Mouse (Mus musculus): Measurements from ENCODE around the gene Adprh. TPM values are rescaled to one million over a fixed set of nuclear protein-coding genes. Genes with fewer than 3 reads are reported as not detected.

Adprh gene
- polyA plus RNA-seq, 1 experiment from 2014 or later: 147 TPM

GRCm38 (mm10) chr16:38439190-38439589 lies 13.3 kb downstream of the Adprh start:
- Histone ChIP-seq H3K4me1 (replicated peaks) (no peaks in the 10 kb centered on the region), H3K9ac (replicated peaks) (no peak overlapping the region), H3K9me3 (no peaks in the 10 kb centered on the region), H3K4me2 (no peak overlapping the region), H3K27me3 (no peaks in the 10 kb centered on the region), H3K27ac (no peak overlapping the region), H3K4me3 (replicated peaks) (no peak overlapping the region), H3K36me3 (peaks cover 18% of the 10 kb centered on the region)
- WGBS: 91% methylated on average over 1 of the region's 1 CpGs
- no peak for ATAC-seq (ENCODE audit: insufficient number of reproducible peaks, insufficient read depth, low FRiP score, low TSS enrichment, low read depth)

- no peak for ATAC-seq (ENCODE audit: insufficient number of reproducible peaks, insufficient read depth, low FRiP score, low TSS enrichment, low read depth)
- H3K4me3 ChIP-seq (replicated peaks): no peak overlapping the region
- no peak overlapping the region for H3K4me2 ChIP-seq
- H3K27ac ChIP-seq: no peak overlapping the region
- H3K36me3 ChIP-seq: no peaks in the 10 kb centered on the region
- H3K4me1 ChIP-seq (replicated peaks): 0 out of 2 replicates have a peak, but pooled peaks cover 3% of the 10 kb centered on the region
- H3K9ac ChIP-seq (replicated peaks): no peak overlapping the region
- no peaks in the 10 kb centered on the region for H3K9me3 ChIP-seq
- H3K27me3 ChIP-seq: no peaks in the 10 kb centered on the region
- 89% methylated on average over 4 of the region's 4 CpGs for WGBS
These were observed 18.2 kb downstream of the Adprh start for GRCm38 (mm10) chr16:38434295-38434795.

- WGBS: 85% methylated on average over 8 of the region's 8 CpGs
- no peaks in the 10 kb centered on the region for H3K27me3 ChIP-seq
- 0 out of 2 replicates have a peak, but pooled peaks cover 3% of the 10 kb centered on the region for H3K4me1 ChIP-seq (replicated peaks)
- H3K36me3 ChIP-seq: no peaks in the 10 kb centered on the region
- no peak overlapping the region for H3K4me2 ChIP-seq
- no peak for ATAC-seq (ENCODE audit: insufficient number of reproducible peaks, insufficient read depth, low FRiP score, low TSS enrichment, low read depth)
- H3K4me3 ChIP-seq (replicated peaks): no peak overlapping the region
- no peak overlapping the region for H3K9ac ChIP-seq (replicated peaks)
- H3K27ac ChIP-seq: no peak overlapping the region
- H3K9me3 ChIP-seq: no peaks in the 10 kb centered on the region
These were observed 19.0 kb downstream of the Adprh start for GRCm38 (mm10) chr16:38433514-38433913.

- ATAC-seq (ENCODE audit: insufficient number of reproducible peaks, insufficient read depth, low FRiP score, low TSS enrichment, low read depth): no peak
- Histone ChIP-seq H3K36me3 (no peaks in the 10 kb centered on the region), H3K4me3 (replicated peaks) (no peak within 1 kb of the TSS), H3K4me1 (replicated peaks) (0 out of 2 replicates have a peak, but pooled peaks cover 3% of the 10 kb centered on the region), H3K4me2 (no peak within 1 kb of the TSS), H3K9me3 (no peaks in the 10 kb centered on the region), H3K27ac (no peak within 1 kb of the TSS), H3K27me3 (no peaks in the 10 kb centered on the region), H3K9ac (replicated peaks) (no peak within 1 kb of the TSS)
- WGBS: 74% methylated on average over 11 of the region's 11 CpGs
These were observed 19.7 kb downstream of the Adprh start, which contains the start of gene Pla1a for GRCm38 (mm10) chr16:38432498-38433425. Gene Pla1a (minus strand): TSS chr16:38433145.

- ATAC-seq (ENCODE audit: insufficient number of reproducible peaks, insufficient read depth, low FRiP score, low TSS enrichment, low read depth): no peak
- Histone ChIP-seq H3K4me2 (no peak overlapping the region), H3K27ac (no peak overlapping the region), H3K27me3 (no peaks in the 10 kb centered on the region), H3K4me3 (replicated peaks) (no peak overlapping the region), H3K36me3 (no peaks in the 10 kb centered on the region), H3K4me1 (replicated peaks) (0 out of 2 replicates have a peak, but pooled peaks cover 3% of the 10 kb centered on the region), H3K9ac (replicated peaks) (no peak overlapping the region), H3K9me3 (no peaks in the 10 kb centered on the region)
- 74% methylated on average over 13 of the region's 13 CpGs for WGBS
These were observed 20.9 kb downstream of the Adprh start for GRCm38 (mm10) chr16:38431446-38432185.

GRCm38 (mm10) chr16:38425799-38426198 lies 26.7 kb downstream of the Adprh start:
- H3K36me3 ChIP-seq: no peaks in the 10 kb centered on the region
- no peak overlapping the region for H3K9ac ChIP-seq (replicated peaks)
- H3K27ac ChIP-seq: no peak overlapping the region
- ATAC-seq (ENCODE audit: insufficient number of reproducible peaks, insufficient read depth, low FRiP score, low TSS enrichment, low read depth): no peak
- no peak overlapping the region for H3K4me3 ChIP-seq (replicated peaks)
- no peaks in the 10 kb centered on the region for H3K4me1 ChIP-seq (replicated peaks)
- H3K27me3 ChIP-seq: no peaks in the 10 kb centered on the region
- no peaks in the 10 kb centered on the region for H3K9me3 ChIP-seq
- WGBS: 84% methylated on average over 1 of the region's 1 CpGs
- no peak overlapping the region for H3K4me2 ChIP-seq

GRCm38 (mm10) chr16:38425374-38425773 lies 27.1 kb downstream of the Adprh start:
- no peaks in the 10 kb centered on the region for H3K27me3 ChIP-seq
- 87% methylated on average over 2 of the region's 2 CpGs for WGBS
- H3K36me3 ChIP-seq: no peaks in the 10 kb centered on the region
- H3K4me3 ChIP-seq (replicated peaks): no peak overlapping the region
- H3K4me1 ChIP-seq (replicated peaks): no peaks in the 10 kb centered on the region
- no peak overlapping the region for H3K9ac ChIP-seq (replicated peaks)
- no peak overlapping the region for H3K27ac ChIP-seq
- H3K4me2 ChIP-seq: no peak overlapping the region
- no peaks in the 10 kb centered on the region for H3K9me3 ChIP-seq
- no peak for ATAC-seq (ENCODE audit: insufficient number of reproducible peaks, insufficient read depth, low FRiP score, low TSS enrichment, low read depth)

GRCm38 (mm10) chr16:38414953-38415352 lies 37.5 kb downstream of the Adprh start:
- Histone ChIP-seq H3K4me2 (no peak overlapping the region), H3K36me3 (no peaks in the 10 kb centered on the region), H3K9ac (replicated peaks) (no peak overlapping the region), H3K4me3 (replicated peaks) (no peak overlapping the region), H3K27ac (no peak overlapping the region), H3K9me3 (no peaks in the 10 kb centered on the region), H3K4me1 (replicated peaks) (no peaks in the 10 kb centered on the region), H3K27me3 (no peaks in the 10 kb centered on the region)
- 85% methylated on average over 7 of the region's 7 CpGs for WGBS
- ATAC-seq (ENCODE audit: insufficient number of reproducible peaks, insufficient read depth, low FRiP score, low TSS enrichment, low read depth): no peak

- H3K27ac ChIP-seq: no peak overlapping the region
- WGBS: 84% methylated on average over 8 of the region's 8 CpGs
- ATAC-seq (ENCODE audit: insufficient number of reproducible peaks, insufficient read depth, low FRiP score, low TSS enrichment, low read depth): no peak
These were observed 44.1 kb downstream of the Adprh start for GRCm38 (mm10) chr16:38408416-38408815.

GRCm38 (mm10) chr16:38407584-38407983 lies 44.9 kb downstream of the Adprh start:
- 35% methylated on average over 5 of the region's 5 CpGs for WGBS
- no peak for ATAC-seq (ENCODE audit: insufficient number of reproducible peaks, insufficient read depth, low FRiP score, low TSS enrichment, low read depth)
- H3K4me3 ChIP-seq (replicated peaks): no peak overlapping the region
- H3K27me3 ChIP-seq: no peaks in the 10 kb centered on the region
- H3K27ac ChIP-seq: no peak overlapping the region
- H3K9me3 ChIP-seq: no peaks in the 10 kb centered on the region
- H3K4me2 ChIP-seq: no peak overlapping the region
- H3K36me3 ChIP-seq: no peaks in the 10 kb centered on the region
- H3K9ac ChIP-seq (replicated peaks): no peak overlapping the region
- H3K4me1 ChIP-seq (replicated peaks): no peaks in the 10 kb centered on the region

More at GRCm38 (mm10) chr16:38408416-38408815, 44.1 kb downstream of the Adprh start:
- no peak overlapping the region for H3K4me2 ChIP-seq
- no peaks in the 10 kb centered on the region for H3K9me3 ChIP-seq
- no peaks in the 10 kb centered on the region for H3K4me1 ChIP-seq (replicated peaks)
- H3K36me3 ChIP-seq: no peaks in the 10 kb centered on the region
- H3K4me3 ChIP-seq (replicated peaks): no peak overlapping the region
- H3K27me3 ChIP-seq: no peaks in the 10 kb centered on the region
- no peak overlapping the region for H3K9ac ChIP-seq (replicated peaks)

- Histone ChIP-seq H3K9ac (replicated peaks) (no peak overlapping the region), H3K4me2 (no peak overlapping the region), H3K4me3 (replicated peaks) (no peak overlapping the region), H3K27ac (no peak overlapping the region), H3K4me1 (replicated peaks) (no peaks in the 10 kb centered on the region), H3K36me3 (no peaks in the 10 kb centered on the region), H3K27me3 (no peaks in the 10 kb centered on the region), H3K9me3 (no peaks in the 10 kb centered on the region)
- WGBS: 85% methylated on average over 6 of the region's 6 CpGs
- ATAC-seq (ENCODE audit: insufficient number of reproducible peaks, insufficient read depth, low FRiP score, low TSS enrichment, low read depth): no peak
These were observed 45.8 kb downstream of the Adprh start for GRCm38 (mm10) chr16:38406708-38407107.

Data from limb, embryonic 12.5 days (tissue).